Mouse (Mus musculus) right cerebral cortex, postnatal 14 days (tissue): ENCODE measurements around the gene Olfr223.
"Not testable (repeated sequence)": the region's sequence is repeated elsewhere in the genome, so short reads cannot be mapped to it uniquely, and the experiment has no call there.

Experiments
- DNase-seq: peaks from one replicate; pipeline ENCODE4 v3.0.0; 2022

Olfr223 gene

DNA sequence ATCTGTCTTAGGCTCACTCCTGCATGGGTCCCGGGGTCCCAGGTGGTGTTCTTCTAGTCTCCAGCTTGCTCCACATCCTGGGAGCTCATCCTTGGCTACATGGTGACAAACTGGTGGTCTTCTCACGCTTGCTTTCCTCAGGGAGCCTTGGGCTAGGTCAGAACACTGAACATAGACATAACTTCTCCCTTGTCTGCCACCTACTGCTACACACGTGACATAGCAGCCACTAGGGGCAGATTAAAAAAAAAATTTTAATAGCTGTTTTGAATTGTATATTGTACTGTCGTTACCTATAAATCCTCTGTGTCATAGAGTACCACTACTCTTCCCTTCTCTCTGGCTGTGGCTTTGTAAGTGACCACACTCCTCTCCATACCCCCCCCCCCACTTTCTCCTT lies 3.0 kb upstream of the Olfr223 start:
- DNase-seq = no peak

DNA sequence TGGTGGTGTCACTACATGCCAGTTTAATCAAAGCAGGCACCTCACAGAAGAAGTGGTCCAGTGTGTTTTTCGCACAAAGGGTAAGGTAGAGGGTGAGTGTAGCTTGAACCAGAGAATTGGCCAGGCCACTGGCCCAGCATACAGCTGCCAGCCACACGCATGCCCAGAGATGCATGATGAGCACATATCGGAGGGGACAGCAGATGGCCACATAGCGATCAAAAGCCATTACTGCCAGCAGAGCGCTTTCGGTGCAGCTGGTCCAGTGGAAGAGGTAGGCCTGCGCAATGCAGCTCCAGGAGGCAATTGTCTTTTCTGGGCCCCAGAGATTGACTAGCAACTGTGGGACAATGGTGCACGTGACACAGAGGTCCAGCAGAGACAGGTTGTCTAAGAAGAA lies 3.6 kb downstream of the Olfr223 start:
- DNase-seq = no peak

DNA sequence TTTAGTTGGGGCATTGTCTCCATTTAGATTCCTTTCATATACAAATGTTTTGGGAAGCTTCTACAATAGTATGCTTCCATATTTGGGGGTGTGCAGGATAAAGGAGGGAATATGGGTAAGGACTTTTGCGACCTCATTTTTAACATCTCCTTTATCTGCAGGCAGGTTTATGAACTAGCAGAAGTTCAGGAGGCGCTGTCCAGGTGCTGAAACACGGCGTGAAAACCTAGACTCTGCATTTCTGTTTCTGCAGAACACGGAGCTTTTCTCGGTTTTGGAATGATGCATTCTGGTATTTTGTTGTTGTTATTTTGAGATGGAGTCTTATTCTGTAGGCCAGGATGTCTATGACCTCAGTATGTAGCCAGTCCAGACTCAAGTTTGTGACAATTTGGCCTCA lies 8.6 kb downstream of the Olfr223 start:
- DNase-seq = no peak

DNA sequence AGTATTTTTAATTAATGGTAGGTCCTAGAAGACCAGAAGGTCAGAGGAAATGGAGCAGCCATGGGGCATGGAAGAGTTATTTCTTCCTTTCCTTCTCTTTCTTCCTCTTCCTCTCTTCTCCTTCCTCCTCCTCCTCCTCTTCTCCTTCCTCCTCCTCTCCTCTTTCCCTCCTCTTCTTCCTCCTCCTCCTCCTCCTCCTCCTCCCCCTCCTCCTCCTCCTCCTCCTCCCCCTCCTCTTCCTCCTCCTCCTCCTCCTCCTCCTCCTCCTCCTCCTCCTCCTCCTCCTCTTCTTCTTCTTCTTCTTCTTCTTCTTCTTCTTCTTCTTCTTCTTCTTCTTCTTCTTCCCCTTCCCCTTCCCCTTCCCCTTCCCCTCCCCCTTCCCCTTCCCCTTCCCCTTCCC lies 17.0 kb downstream of the Olfr223 start, which contains the start of gene Olfr222:
Gene Olfr222 (minus strand): TSS at position 101 of the 400 bp plus-strand sequence.
- DNase-seq = not testable (repeated sequence)

DNA sequence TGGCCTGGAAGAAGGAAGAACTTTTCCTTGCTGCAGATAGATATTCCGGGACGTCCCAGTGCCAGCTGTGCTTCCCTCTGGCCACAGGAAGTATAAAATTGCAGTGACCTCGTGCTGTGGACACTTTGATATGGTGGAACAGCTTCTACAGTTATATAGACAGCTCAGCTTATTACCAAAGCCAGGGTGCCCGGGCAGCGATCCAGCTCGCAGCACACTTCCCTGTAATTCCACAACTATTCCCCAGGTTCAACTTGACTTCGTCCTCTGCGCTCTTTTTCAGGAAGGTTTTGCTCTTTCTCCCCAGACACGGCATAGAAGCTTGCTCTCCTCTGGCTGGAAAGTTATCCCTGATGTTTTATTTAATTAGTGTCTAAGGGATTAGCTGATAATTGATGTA lies 17.4 kb downstream of the Olfr223 start:
- DNase-seq = no peak

DNA sequence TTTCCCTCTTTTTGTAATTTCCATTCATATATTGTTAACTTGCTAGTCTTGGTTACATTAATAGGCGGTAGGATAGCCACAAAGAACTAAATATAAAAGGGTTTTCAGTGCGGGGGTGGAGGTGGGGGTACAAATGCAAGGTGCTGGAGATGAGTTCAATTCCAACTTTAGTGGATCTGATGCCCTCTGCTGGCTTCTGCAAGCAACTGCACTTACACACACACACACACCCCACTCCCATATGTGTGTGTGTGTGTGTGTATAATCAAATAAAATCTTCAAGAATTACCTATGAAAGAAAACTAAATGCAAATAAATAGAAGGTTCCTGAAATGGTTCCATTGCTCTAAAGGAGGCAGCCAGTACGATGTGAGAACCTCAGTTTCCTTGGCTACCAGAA lies 23.8 kb downstream of the Olfr223 start:
- no peak for DNase-seq

DNA sequence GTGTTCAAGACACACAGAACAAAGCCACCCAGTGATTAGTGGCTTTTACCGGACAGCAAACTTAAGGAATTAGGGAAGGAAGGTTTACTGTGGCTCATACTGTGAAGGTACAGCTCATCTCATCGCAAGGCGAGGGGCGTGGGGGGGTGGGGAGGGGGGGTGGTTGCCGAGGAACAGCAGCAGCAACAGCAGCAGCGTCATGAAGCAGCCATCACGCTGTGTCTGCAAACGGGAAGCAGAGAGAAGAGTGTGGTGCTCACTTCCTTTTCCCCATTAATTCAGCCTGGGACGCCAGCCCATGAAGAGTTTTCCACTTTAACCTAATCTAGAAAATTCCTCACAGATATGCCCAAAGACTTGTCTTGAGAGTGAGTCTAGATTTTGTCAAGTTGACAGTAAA lies 30.3 kb downstream of the Olfr223 start:
- DNase-seq = no peak

DNA sequence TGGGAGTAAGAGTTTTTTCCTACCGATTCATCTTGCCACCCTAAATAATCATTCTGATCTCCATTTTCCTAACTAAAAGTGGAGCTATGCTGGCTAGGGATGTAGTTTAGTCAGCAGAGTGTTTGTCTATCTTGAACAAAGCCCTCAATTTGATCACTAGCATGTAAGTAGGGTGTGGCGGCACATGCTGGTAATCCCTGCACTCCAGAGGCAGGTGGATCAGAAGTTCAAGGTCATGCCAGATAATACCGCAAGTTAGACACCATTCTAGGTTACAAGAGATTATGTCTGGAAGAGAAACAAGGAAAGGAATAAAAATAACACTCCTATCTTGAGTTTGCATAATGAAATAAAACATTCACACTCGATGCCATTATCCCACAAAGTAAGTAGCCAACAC lies 30.8 kb downstream of the Olfr223 start:
- DNase-seq = no peak

DNA sequence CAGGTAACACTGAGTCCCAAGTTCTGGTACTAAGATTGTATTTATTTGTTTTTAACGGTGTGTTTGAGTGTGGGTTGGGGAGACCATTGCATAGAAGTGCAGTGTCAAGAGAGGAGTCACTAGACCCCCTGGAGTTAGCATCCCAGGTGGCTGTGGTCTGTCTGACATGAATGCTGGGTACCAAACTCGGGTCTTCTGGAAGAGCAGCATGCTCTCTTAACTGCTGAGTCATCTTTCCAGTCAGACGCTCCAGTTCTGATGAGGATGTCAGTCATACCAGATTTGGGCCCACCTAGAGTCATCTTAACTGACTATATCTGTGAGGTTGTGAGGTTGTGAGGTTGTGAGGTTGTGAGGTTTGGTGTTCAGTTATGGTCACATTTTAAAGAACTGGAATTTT lies 32.2 kb downstream of the Olfr223 start:
- DNase-seq = no peak

DNA sequence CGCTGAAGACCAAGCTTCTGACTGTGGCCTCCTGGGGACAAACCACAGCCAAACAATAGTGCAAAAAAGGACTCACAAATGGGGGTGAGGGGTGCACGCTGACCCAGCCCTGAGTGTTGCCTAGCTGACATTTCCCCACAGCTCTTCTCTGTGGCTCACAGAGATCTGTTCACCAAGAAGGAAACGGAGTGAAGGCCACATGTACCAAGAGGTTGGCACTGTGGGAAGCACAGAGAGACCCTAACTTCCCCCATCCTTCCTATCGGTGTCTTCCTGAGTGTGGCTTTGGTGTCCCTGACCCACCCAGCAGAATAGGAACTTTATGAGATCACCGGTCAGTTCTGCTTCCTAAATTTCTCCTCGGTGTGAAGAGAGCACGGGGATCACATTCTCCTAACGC lies 38.6 kb downstream of the Olfr223 start:
- DNase-seq = no peak

DNA sequence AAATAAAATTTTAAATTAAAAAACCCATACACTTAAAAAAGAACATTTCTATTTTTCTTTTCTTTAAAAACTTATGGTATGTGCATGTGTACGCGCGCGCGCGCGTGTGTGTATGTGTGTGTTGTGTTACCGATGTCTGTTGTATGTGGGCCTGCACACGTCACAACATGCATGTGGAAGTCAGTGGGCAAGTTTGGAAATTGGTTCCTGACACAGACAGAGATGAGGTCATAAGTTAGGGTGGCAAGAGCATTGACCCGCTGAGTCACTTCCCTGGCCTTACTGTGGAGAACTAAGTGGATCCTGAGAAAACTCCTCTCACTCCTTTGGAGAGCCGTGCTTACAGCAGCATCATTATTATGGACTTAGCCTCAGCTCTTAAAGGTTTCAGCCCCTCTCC lies 39.0 kb downstream of the Olfr223 start:
- no peak for DNase-seq

DNA sequence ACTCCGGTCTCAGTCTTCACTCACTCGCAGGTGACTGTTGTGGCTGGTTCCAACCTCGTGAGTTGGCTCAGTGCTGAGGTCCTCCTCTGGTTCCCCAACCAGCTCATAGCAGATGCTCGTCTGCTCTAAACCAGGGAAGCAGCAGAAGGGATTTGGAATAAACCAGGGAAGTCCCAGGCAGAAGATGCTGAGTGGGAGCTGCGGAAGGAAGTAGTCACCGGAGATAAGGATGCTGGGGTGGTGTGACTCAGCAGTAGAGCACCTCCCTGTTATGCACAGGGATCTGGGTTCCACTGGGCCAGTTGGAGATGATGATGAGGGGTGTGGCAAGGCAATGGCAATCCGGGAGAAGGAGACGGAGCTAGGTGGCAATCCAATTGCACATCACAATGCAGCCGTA lies 49.1 kb downstream of the Olfr223 start:
- DNase-seq = no peak

DNA sequence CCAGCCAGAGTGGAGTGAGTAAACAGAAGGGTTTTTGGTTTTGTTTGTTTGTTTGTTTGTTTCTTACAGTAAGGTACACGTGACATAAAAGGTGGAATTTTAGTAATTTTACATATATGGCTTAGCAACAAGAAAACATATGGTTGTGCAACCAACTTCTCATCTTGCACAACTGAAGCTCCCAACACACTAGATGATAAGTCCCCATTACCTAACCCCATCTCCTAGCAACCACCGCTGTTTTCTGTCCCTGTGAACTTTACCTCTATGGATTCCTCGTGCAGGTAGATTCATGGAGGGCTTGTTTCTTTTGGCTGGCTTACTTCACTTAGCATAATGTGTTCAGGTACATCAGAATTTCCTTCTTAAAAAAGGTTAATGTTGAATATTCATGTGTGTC lies 49.7 kb downstream of the Olfr223 start:
- DNase-seq = no peak

DNA sequence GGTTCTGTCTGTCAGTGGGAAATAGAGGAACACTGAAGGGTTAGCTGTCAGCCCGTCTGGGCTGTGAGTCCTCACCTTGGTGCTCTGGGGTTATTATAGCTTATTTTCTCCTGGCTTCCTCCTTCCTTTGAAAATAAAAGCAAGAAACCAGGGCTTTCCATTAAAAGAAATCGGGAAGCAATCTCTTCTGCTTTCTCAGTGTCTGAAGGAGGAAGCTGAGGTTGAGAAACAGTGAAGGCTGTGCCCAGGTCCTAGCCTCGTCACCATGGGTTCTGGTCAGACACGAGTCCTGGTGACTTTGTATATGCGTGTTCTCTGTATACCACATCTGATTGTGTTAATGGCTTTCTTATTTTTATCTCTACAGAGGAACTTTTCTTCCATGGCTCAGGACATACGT lies 50.6 kb downstream of the Olfr223 start:
- no peak for DNase-seq

DNA sequence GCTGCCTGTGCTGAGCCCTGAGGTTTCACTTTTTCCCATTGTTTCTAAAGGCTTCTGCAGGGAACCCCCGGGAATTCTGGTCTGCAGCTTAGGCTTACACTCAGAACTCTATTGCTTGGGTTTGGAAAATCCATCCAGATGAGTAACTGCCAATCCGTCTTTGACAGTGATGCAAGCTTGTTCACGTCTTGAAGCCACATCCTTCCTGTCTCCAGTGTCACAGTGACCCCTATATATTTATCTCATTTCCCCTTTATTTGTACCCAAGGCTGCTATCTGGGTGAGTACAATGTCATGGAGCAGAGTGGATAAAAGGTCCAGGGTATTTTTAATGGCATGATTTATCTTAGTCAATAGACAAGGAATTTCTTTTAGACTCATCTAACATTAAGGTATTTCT lies 51.8 kb downstream of the Olfr223 start, which contains the start of gene Nlrp3:
Gene Nlrp3 (plus strand): TSS at position 245 of the 400 bp plus-strand sequence.
- no peak for DNase-seq

DNA sequence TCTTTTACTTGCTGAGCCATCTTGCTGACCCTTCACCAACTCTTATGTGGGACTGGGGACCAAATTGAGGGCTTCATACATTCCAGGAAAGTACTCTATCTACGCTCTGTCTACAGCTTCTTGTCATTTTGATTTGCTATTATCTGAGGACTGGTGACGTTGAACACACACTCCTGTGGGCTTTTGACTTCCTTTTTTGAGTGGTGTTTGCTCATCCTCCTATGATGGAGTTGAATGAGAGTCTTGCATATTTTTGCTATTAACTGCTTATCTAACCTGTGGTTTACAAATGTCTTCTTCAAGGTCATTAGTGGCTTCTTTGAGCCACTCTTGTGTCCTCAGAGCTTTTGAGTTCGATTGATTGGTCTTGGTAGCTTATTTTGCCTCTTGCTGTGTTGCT lies 53.0 kb downstream of the Olfr223 start:
- DNase-seq = no peak
